ENCODE assay signal across 18 mouse cellular contexts in genomic region chr2:77962450-77963193, GRCm38 (mm10).
"Had no signal": no experiment of that assay in that cellular context is flagged by ENCODE, and none has a peak within 500 bp of the region (broad histone marks: within the 10 kb centered on the region; RNA-seq: fewer than 3 reads in every experiment).

No protein-coding gene starts in this region.

- ATAC-seq: midbrain, embryonic 13.5 days; midbrain, embryonic 16.5 days had no signal

- H3K9me3 ChIP-seq: midbrain, embryonic 10.5 days; midbrain, embryonic 13.5 days; neural tube, embryonic 13.5 days; neural tube, embryonic 15.5 days had no signal

- H3K4me3 ChIP-seq: midbrain, embryonic 10.5 days; midbrain, embryonic 13.5 days; myocyte; neural tube, embryonic 13.5 days; neural tube, embryonic 15.5 days had no signal

- H3K4me1 ChIP-seq: midbrain, embryonic 10.5 days; midbrain, embryonic 13.5 days; neural tube, embryonic 13.5 days; neural tube, embryonic 15.5 days had no signal

- H3K27ac ChIP-seq: midbrain, embryonic 10.5 days; midbrain, embryonic 13.5 days; neural tube, embryonic 13.5 days; neural tube, embryonic 15.5 days had no signal

- DNase-seq: lung, adult 18-20 months; lung, embryonic 14.5 days; lung, postnatal 10 days; lung, postnatal 4 days; retina, postnatal 1 day; right cerebral cortex, adult 18-20 months; right cerebral cortex, postnatal 25 days; right cerebral cortex, postnatal 4 days; spleen, adult 18-20 months; thymus, adult 18-20 months; thymus, postnatal 14 days; thymus, postnatal 36 days had no signal

- H3K36me3 ChIP-seq: midbrain, embryonic 10.5 days; midbrain, embryonic 13.5 days; neural tube, embryonic 13.5 days; neural tube, embryonic 15.5 days had no signal

- H3K27me3 ChIP-seq: midbrain, embryonic 13.5 days; neural tube, embryonic 13.5 days; neural tube, embryonic 15.5 days had no signal

- H3K9ac ChIP-seq: lung, embryonic 14.5 days; midbrain, embryonic 13.5 days; neural tube, embryonic 13.5 days; neural tube, embryonic 15.5 days had no signal

- H3K4me2 ChIP-seq: lung, embryonic 14.5 days; midbrain, embryonic 13.5 days; neural tube, embryonic 13.5 days; neural tube, embryonic 15.5 days had no signal
